Mouse (Mus musculus) thymus, adult 2 months (tissue): ENCODE results near the gene Slc35b2. TPM values are rescaled to one million over a fixed set of nuclear protein-coding genes. Genes with fewer than 3 reads are reported as not detected.

Experiments
- DNase-seq: peaks from one replicate; pipeline ENCODE4 v3.0.0; 2021
- H3K27ac ChIP-seq: fragments of 200-500 bp; 2 replicates; pipeline ENCODE4 v1.5.1; 2012; ENCODE audit warnings: low read length, control low read depth; ENCODE audit not compliant: control insufficient read depth, insufficient read depth
- H3K27me3 ChIP-seq: fragments of 200-500 bp; 2 replicates; pipeline ENCODE4 v1.6.1; 2012; ENCODE audit warnings: mild to moderate bottlenecking, low read length, moderate library complexity, mixed read lengths; ENCODE audit not compliant: control insufficient read depth, insufficient read depth
- H3K36me3 ChIP-seq: fragments of 200-500 bp; 2 replicates; pipeline ENCODE4 v1.6.1; 2012; ENCODE audit warnings: mild to moderate bottlenecking, low read length, moderate library complexity; ENCODE audit not compliant: control insufficient read depth, insufficient read depth
- H3K4me1 ChIP-seq: fragments of 200-500 bp; replicated peaks from 2 replicates; pipeline ENCODE4 v1.6.1; 2012; ENCODE audit warnings: low read length; ENCODE audit not compliant: control insufficient read depth, insufficient read depth
- H3K4me3 ChIP-seq: fragments of 200-500 bp; 2 replicates; pipeline ENCODE4 v1.5.1; 2012; ENCODE audit warnings: mild to moderate bottlenecking, low read length, control low read depth, moderate library complexity; ENCODE audit not compliant: control insufficient read depth, insufficient read depth
- CTCF ChIP-seq: fragments of 200-500 bp; IDR thresholded peaks from 2 replicates; pipeline ENCODE4 v1.5.1; 2012; ENCODE audit warnings: mild to moderate bottlenecking, control low read depth, low read length, moderate library complexity, borderline replicate concordance; ENCODE audit not compliant: control insufficient read depth, poor library complexity, insufficient read depth; ENCODE audit errors: extremely low read depth
- POLR2A ChIP-seq: fragments of 200-500 bp; IDR thresholded peaks from 2 replicates; pipeline ENCODE4 v1.6.1; 2012; ENCODE audit warnings: mild to moderate bottlenecking, low read length, control low read depth, moderate library complexity; ENCODE audit not compliant: control insufficient read depth, poor library complexity, insufficient read depth; ENCODE audit errors: extremely low read depth
- WGBS: fragments of 180-500 bp; shearing (Covaris S2); methylation state at CpG from one replicate; pipeline ENCODE4 v1.1.7; 2018; 5-methylcytosine and 5-hydroxymethylcytosine counted together
- polyA plus RNA-seq: library from polyadenylated mRNA; depleted of rRNA; stranded (reverse); fragments of >200 nt; gene quantifications from 2 replicates; pipeline ENCODE4 v1.2.3, GENCODE M21; 2012

The Slc35b2 gene
- polyA plus RNA-seq, 1 experiment = 137 TPM

GRCm38 (mm10) chr17:45582188-45582587 is 18.5 kb downstream of the Slc35b2 start:
- H3K4me3 ChIP-seq = no peak overlapping the region
- TF ChIP-seq POLR2A (no peak), CTCF (no peak)
- peaks cover 12% of the 10 kb centered on the region for H3K4me1 ChIP-seq
- H3K27ac ChIP-seq = no peak overlapping the region
- H3K27me3 ChIP-seq = no peaks in the 10 kb centered on the region
- peaks cover 7% of the 10 kb centered on the region; the same call in 1 of the 2 replicates for H3K36me3 ChIP-seq
- no peak for DNase-seq
- 98% methylated on average over 6 of the region's 6 CpGs for WGBS

GRCm38 (mm10) chr17:45582715-45583355 is 19.2 kb downstream of the Slc35b2 start:
- DNase-seq = peak; percentile 49
- WGBS = 39% methylated on average over 6 of the region's 6 CpGs
- H3K4me3 ChIP-seq = no peak overlapping the region

GRCm38 (mm10) chr17:45584096-45584896 is 20.6 kb downstream of the Slc35b2 start:
- Histone ChIP-seq H3K4me1 (peaks cover 5% of the 10 kb centered on the region), H3K27me3 (no peaks in the 10 kb centered on the region), H3K4me3 (no peak overlapping the region), H3K36me3 (peaks cover 7% of the 10 kb centered on the region; the same call in 1 of the 2 replicates), H3K27ac (no peak overlapping the region)
- WGBS = 56% methylated on average over 12 of the region's 12 CpGs
- TF ChIP-seq POLR2A (no peak), CTCF (no peak)
- no peak for DNase-seq

More at GRCm38 (mm10) chr17:45582715-45583355, 19.2 kb downstream of the Slc35b2 start:
- Histone ChIP-seq H3K27me3 (no peaks in the 10 kb centered on the region), H3K27ac (no peak overlapping the region), H3K4me1 (peaks cover 12% of the 10 kb centered on the region), H3K36me3 (peaks cover 7% of the 10 kb centered on the region; the same call in 1 of the 2 replicates)
- TF ChIP-seq POLR2A = no peak
- peak; percentile 48; the same call in 1 of the 2 replicates for TF ChIP-seq CTCF

GRCm38 (mm10) chr17:45584939-45585678 is 21.4 kb downstream of the Slc35b2 start:
- TF ChIP-seq POLR2A = no peak
- TF ChIP-seq CTCF = peak; percentile 95
- H3K4me3 ChIP-seq = no peak overlapping the region
- peaks cover 5% of the 10 kb centered on the region for H3K4me1 ChIP-seq
- no peaks in the 10 kb centered on the region for H3K27me3 ChIP-seq
- peaks cover 11% of the 10 kb centered on the region for H3K36me3 ChIP-seq
- H3K27ac ChIP-seq = no peak overlapping the region
- WGBS = 63% methylated on average over 14 of the region's 14 CpGs
- DNase-seq = peak; percentile 80

GRCm38 (mm10) chr17:45585725-45586448 is 22.2 kb downstream of the Slc35b2 start:
- DNase-seq = no peak
- no peak overlapping the region for H3K27ac ChIP-seq
- peaks cover 3% of the 10 kb centered on the region for H3K4me1 ChIP-seq
- H3K4me3 ChIP-seq = no peak overlapping the region
- peaks cover 11% of the 10 kb centered on the region for H3K36me3 ChIP-seq
- H3K27me3 ChIP-seq = no peaks in the 10 kb centered on the region
- WGBS = 94% methylated on average over 23 of the region's 23 CpGs
- TF ChIP-seq POLR2A = no peak
- TF ChIP-seq CTCF = no peak

GRCm38 (mm10) chr17:45586449-45586837 is 22.8 kb downstream of the Slc35b2 start:
- no peak for TF ChIP-seq POLR2A
- no peak for TF ChIP-seq CTCF
- H3K27me3 ChIP-seq = no peaks in the 10 kb centered on the region
- no peak overlapping the region for H3K27ac ChIP-seq
- no peak overlapping the region for H3K4me3 ChIP-seq
- WGBS = 97% methylated on average over 3 of the region's 3 CpGs
- H3K36me3 ChIP-seq = peaks cover 11% of the 10 kb centered on the region
- peaks cover 2% of the 10 kb centered on the region for H3K4me1 ChIP-seq
- DNase-seq = no peak
